Mouse (Mus musculus) cortical plate, adult 2 months (tissue): ENCODE data around the gene Olfr373.

ENCODE experiments used
- CTCF ChIP-seq: fragments of 200-500 bp; IDR thresholded peaks from 2 replicates; pipeline ENCODE4 v1.5.1; 2011; ENCODE audit warnings: mild to moderate bottlenecking, control low read depth, low read length; ENCODE audit not compliant: insufficient read depth; ENCODE audit errors: extremely low read depth
- POLR2A ChIP-seq: fragments of 200-500 bp; IDR thresholded peaks from 2 replicates; pipeline ENCODE4 v1.6.1; 2011; ENCODE audit warnings: mild to moderate bottlenecking, low read length, control low read depth; ENCODE audit not compliant: insufficient read depth; ENCODE audit errors: extremely low read depth

DNA sequence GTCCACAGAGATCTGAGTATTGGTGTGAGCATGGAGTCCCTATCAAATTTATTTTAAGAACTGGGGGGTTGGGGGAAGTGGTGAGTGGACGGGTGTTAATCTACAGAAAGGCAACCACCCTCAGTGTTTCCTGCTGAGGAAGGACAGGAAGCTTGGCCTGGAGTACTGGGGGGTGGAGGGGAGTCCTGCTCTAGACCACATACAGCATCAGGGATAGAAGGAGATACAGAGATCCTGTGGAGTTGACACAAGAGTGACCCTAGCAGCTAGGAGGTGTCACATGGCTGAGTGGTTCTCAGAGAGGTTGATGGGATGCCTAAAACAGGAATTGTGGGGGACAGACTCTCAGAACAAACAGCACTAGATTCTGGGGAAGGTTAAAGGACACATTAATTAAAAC lies 50.5 kb downstream of the Olfr373 start:
- TF ChIP-seq POLR2A (no peak), CTCF (no peak)
